In genomic region chr12:79598901-79599300, GRCm38 (mm10) we compare ENCODE assay signal across 11 mouse cellular contexts.
A peak's percentile ranks its signal among the peaks of the same experiment; 100 is the strongest.
DNase-seq lines count a peak whose midpoint lies in the region; ATAC-seq and TF ChIP-seq lines count a peak whose summit lies in the region.
"Had no signal": no experiment of that assay in that cellular context is flagged by ENCODE, and none has a peak within 500 bp of the region (broad histone marks: within the 10 kb centered on the region; RNA-seq: fewer than 3 reads in every experiment).

No protein-coding gene starts in this region.

- H3K4me1 ChIP-seq in midbrain, embryonic 11.5 days (ENCODE audit: control insufficient read depth, insufficient read depth, low read length) = peaks cover 7% of the 10 kb centered on the region; the same call in 1 of the 2 replicates
- H3K4me1 ChIP-seq in midbrain, postnatal 0 days (ENCODE audit: insufficient read depth, low read length) = no peaks in the 10 kb centered on the region
- no peaks in the 10 kb centered on the region; the same call in 1 of the 2 replicates for H3K4me1 ChIP-seq in hindbrain, embryonic 13.5 days (replicated peaks)

- H3K36me3 ChIP-seq in midbrain, embryonic 11.5 days (ENCODE audit: control insufficient read depth, insufficient read depth, low read length) = no peaks in the 10 kb centered on the region
- no peaks in the 10 kb centered on the region for H3K36me3 ChIP-seq in midbrain, postnatal 0 days (ENCODE audit: insufficient read depth, low read length)
- no peaks in the 10 kb centered on the region for H3K36me3 ChIP-seq in hindbrain, embryonic 13.5 days

- 64% methylated on average over 2 of the region's 2 CpGs for WGBS in midbrain, embryonic 11.5 days
- WGBS in midbrain, postnatal 0 days = 62% methylated on average over 2 of the region's 2 CpGs
- WGBS in hindbrain, embryonic 13.5 days = 61% methylated on average over 2 of the region's 2 CpGs

- DNase-seq in gastrocnemius, adult 18-20 months (ENCODE audit: low spot score) = peak; percentile 48
- no peak for DNase-seq in gastrocnemius, postnatal 36 days
- peak; percentile 69 for DNase-seq in midbrain, embryonic 11.5 days (ENCODE audit: low spot score, missing footprints)
- DNase-seq in midbrain, postnatal 0 days (ENCODE audit: low spot score) = no peak
- DNase-seq in kidney, postnatal 36 days = peak; percentile 34 to 60
- DNase-seq in spleen, postnatal 36 days (ENCODE audit: low spot score in 2 of 2) = no peak
- DNase-seq in c-Kit-positive CD71-positive TER-119-positive erythroid progenitor cells, embryonic 14.5 days (ENCODE audit: low spot score) = no peak
- DNase-seq: cerebellum, adult 8-10 months had no signal

- no peak overlapping the region for H3K4me3 ChIP-seq in midbrain, embryonic 11.5 days (ENCODE audit: low read depth, low read length)
- no peak overlapping the region for H3K4me3 ChIP-seq in midbrain, postnatal 0 days (ENCODE audit: low read depth, low read length)
- no peak overlapping the region for H3K4me3 ChIP-seq in hindbrain, embryonic 13.5 days
- H3K4me3 ChIP-seq: layer of hippocampus, adult 2 months had no signal

- no peak overlapping the region for H3K9ac ChIP-seq in midbrain, embryonic 11.5 days (ENCODE audit: low read length)
- H3K9ac ChIP-seq in midbrain, postnatal 0 days (replicated peaks; ENCODE audit: low read length, poor library complexity, severe bottlenecking) = no peak overlapping the region
- no peak overlapping the region for H3K9ac ChIP-seq in hindbrain, embryonic 13.5 days

- TF ChIP-seq CTCF in midbrain, postnatal 0 days (IDR thresholded peaks at IDR 0.05) = no peak

- H3K4me2 ChIP-seq in midbrain, embryonic 11.5 days = no peak overlapping the region
- no peak overlapping the region for H3K4me2 ChIP-seq in midbrain, postnatal 0 days (ENCODE audit: low read depth, low read length, poor library complexity, severe bottlenecking)
- H3K4me2 ChIP-seq in hindbrain, embryonic 13.5 days = no peak overlapping the region

- no peak for ATAC-seq in midbrain, embryonic 11.5 days (ENCODE audit: low FRiP score)
- ATAC-seq in midbrain, postnatal 0 days (ENCODE audit: low FRiP score) = no peak
- ATAC-seq in hindbrain, embryonic 13.5 days (ENCODE audit: low FRiP score) = no peak
- ATAC-seq: CD4-positive, CD25-positive, alpha-beta regulatory T cell, adult 4 months had no signal

- H3K9me3 ChIP-seq in midbrain, embryonic 11.5 days (ENCODE audit: control insufficient read depth, low read length) = no peaks in the 10 kb centered on the region
- H3K9me3 ChIP-seq in midbrain, postnatal 0 days (ENCODE audit: low read length) = no peaks in the 10 kb centered on the region
- no peaks in the 10 kb centered on the region for H3K9me3 ChIP-seq in hindbrain, embryonic 13.5 days

- H3K27ac ChIP-seq in midbrain, embryonic 11.5 days (ENCODE audit: low read depth, low read length) = no peak overlapping the region
- H3K27ac ChIP-seq in midbrain, postnatal 0 days (ENCODE audit: low read depth, low read length) = no peak overlapping the region
- H3K27ac ChIP-seq in hindbrain, embryonic 13.5 days = no peak overlapping the region
- H3K27ac ChIP-seq: layer of hippocampus, adult 2 months had no signal

- no peaks in the 10 kb centered on the region for H3K27me3 ChIP-seq in midbrain, embryonic 11.5 days (ENCODE audit: control insufficient read depth, insufficient read depth, low read length)
- H3K27me3 ChIP-seq in midbrain, postnatal 0 days (ENCODE audit: insufficient read depth, low read length) = no peaks in the 10 kb centered on the region
- no peaks in the 10 kb centered on the region for H3K27me3 ChIP-seq in hindbrain, embryonic 13.5 days

- intact Hi-C loops in gastrocnemius, postnatal 36 days (cut with DNase I) = no loop called here

Comparison
In these comparisons a context has a peak if more than half of its experiments do, and no peak if none do; other contexts are left out.
1. DNase-seq: peak in gastrocnemius, adult 18-20 months (single experiment), midbrain, embryonic 11.5 days (single experiment) and kidney, postnatal 36 days (2 of 2); none in gastrocnemius, postnatal 36 days (0 of 2), midbrain, postnatal 0 days (single experiment), spleen, postnatal 36 days (0 of 2) and c-Kit-positive CD71-positive TER-119-positive erythroid progenitor cells, embryonic 14.5 days (single experiment).